Mouse (Mus musculus) layer of hippocampus, postnatal 25 days (tissue): Measurements from ENCODE around the gene Gstp2. TPM values are rescaled to one million over a fixed set of nuclear protein-coding genes. Genes with fewer than 3 reads are reported as not detected.

ENCODE experiments used
- DNase-seq, 2 experiments: peaks; one replicate each; pipeline ENCODE4 v3.0.0; 2022; ENCODE audit warnings: mixed read lengths in 2 of 2, low spot score in 1 of 2; ENCODE audit errors: extremely low spot score in 1 of 2
- total RNA-seq, 2 experiments: library from RNA; stranded (reverse); gene quantifications; 2 replicates each; pipeline ENCODE4 v1.2.3; 2021

Gene Gstp2
- total RNA-seq, 2 experiments from 2014 or later, result 35.5 to 41.9 TPM

- DNase-seq, result no peak
Measured at GRCm38 (mm10) chr19:4014802-4015201, 31.0 kb downstream of the Gstp2 start.

- DNase-seq, result no peak
Measured at GRCm38 (mm10) chr19:4013066-4013465, 32.8 kb downstream of the Gstp2 start.

- DNase-seq, result peak; percentile 85 to 87
Measured at GRCm38 (mm10) chr19:4012432-4013022, 33.3 kb downstream of the Gstp2 start, which contains the start of gene Ndufv1. Gene Ndufv1, minus strand, starts transcription at chr19:4012806.

- no peak for DNase-seq
Measured at GRCm38 (mm10) chr19:4011086-4011485, 34.7 kb downstream of the Gstp2 start.

GRCm38 (mm10) chr19:4005971-4006370 lies 39.9 kb downstream of the Gstp2 start:
- no peak for DNase-seq

GRCm38 (mm10) chr19:4005091-4005490 lies 40.7 kb downstream of the Gstp2 start:
- DNase-seq, result no peak

GRCm38 (mm10) chr19:4004331-4004730 lies 41.5 kb downstream of the Gstp2 start:
- DNase-seq, result no peak

- DNase-seq, result no peak
Measured at GRCm38 (mm10) chr19:4003641-4004040, 42.2 kb downstream of the Gstp2 start.

GRCm38 (mm10) chr19:4003112-4003511 lies 42.7 kb downstream of the Gstp2 start, which contains the start of gene Doc2g:
Gene Doc2g, plus strand, starts transcription at chr19:4003313.
- no peak for DNase-seq

- DNase-seq, result no peak
Measured at GRCm38 (mm10) chr19:4001752-4002151, 44.1 kb downstream of the Gstp2 start.

- DNase-seq, result no peak
Measured at GRCm38 (mm10) chr19:4000949-4001525, 44.8 kb downstream of the Gstp2 start.

GRCm38 (mm10) chr19:4000119-4000900 lies 45.5 kb downstream of the Gstp2 start, which contains the start of the genes Nudt8 and Gm49405:
Gene Nudt8, plus strand, starts transcription at chr19:4000580.
Gene Gm49405, plus strand, starts transcription at chr19:4000626.
- peak; percentile 83 to 96 for DNase-seq

GRCm38 (mm10) chr19:3999121-3999730 lies 46.6 kb downstream of the Gstp2 start:
- no peak for DNase-seq

GRCm38 (mm10) chr19:3998335-3998734 lies 47.5 kb downstream of the Gstp2 start:
- DNase-seq, result no peak

- no peak for DNase-seq
Measured at GRCm38 (mm10) chr19:3997231-3997630, 48.6 kb downstream of the Gstp2 start.

GRCm38 (mm10) chr19:3996747-3997146 lies 49.1 kb downstream of the Gstp2 start:
- DNase-seq, result no peak

GRCm38 (mm10) chr19:3996106-3996505 lies 49.7 kb downstream of the Gstp2 start:
- DNase-seq, result no peak

- no peak for DNase-seq
Measured at GRCm38 (mm10) chr19:3995505-3995904, 50.3 kb downstream of the Gstp2 start.

GRCm38 (mm10) chr19:3994932-3995331 lies 50.9 kb downstream of the Gstp2 start:
- DNase-seq, result no peak

- no peak for DNase-seq
Measured at GRCm38 (mm10) chr19:3992416-3992815, 53.4 kb downstream of the Gstp2 start, which contains the start of gene Tbx10. Gene Tbx10, plus strand, starts transcription at chr19:3992752.

- DNase-seq, result no peak
Measured at GRCm38 (mm10) chr19:3991966-3992365, 53.9 kb downstream of the Gstp2 start.
